In genomic region chr4:92977761-92978160, GRCm38 (mm10) we compare ENCODE assay signal across 36 mouse cellular contexts.
A peak's percentile ranks its signal among the peaks of the same experiment; 100 is the strongest.
DNase-seq lines count a peak whose midpoint lies in the region; ATAC-seq and TF ChIP-seq lines count a peak whose summit lies in the region.
"Had no signal": no experiment of that assay in that cellular context is flagged by ENCODE, and none has a peak within 500 bp of the region (broad histone marks: within the 10 kb centered on the region; RNA-seq: fewer than 3 reads in every experiment).

No protein-coding gene starts in this region.

- WGBS in forebrain, postnatal 0 days: 68% methylated on average over 5 of the region's 5 CpGs
- WGBS in forebrain, embryonic 10.5 days: 89% methylated on average over 5 of the region's 5 CpGs
- WGBS in midbrain, embryonic 14.5 days: 73% methylated on average over 5 of the region's 5 CpGs
- 74% methylated on average over 5 of the region's 5 CpGs for WGBS in midbrain, embryonic 13.5 days
- 58% methylated on average over 5 of the region's 5 CpGs for WGBS in midbrain, postnatal 0 days
- 72% methylated on average over 5 of the region's 5 CpGs for WGBS in intestine, embryonic 15.5 days

- H3K36me3 ChIP-seq in forebrain, postnatal 0 days (ENCODE audit: insufficient read depth): no peaks in the 10 kb centered on the region
- H3K36me3 ChIP-seq in forebrain, embryonic 10.5 days (replicated peaks): no peaks in the 10 kb centered on the region
- H3K36me3 ChIP-seq in midbrain, embryonic 14.5 days (ENCODE audit: control insufficient read depth, insufficient read depth, low read length): no peaks in the 10 kb centered on the region
- no peaks in the 10 kb centered on the region for H3K36me3 ChIP-seq in midbrain, embryonic 13.5 days
- no peaks in the 10 kb centered on the region for H3K36me3 ChIP-seq in midbrain, postnatal 0 days (ENCODE audit: insufficient read depth, low read length)
- no peaks in the 10 kb centered on the region for H3K36me3 ChIP-seq in intestine, embryonic 15.5 days
- H3K36me3 ChIP-seq: embryonic facial prominence, embryonic 10.5 days; embryonic facial prominence, embryonic 15.5 days; kidney, embryonic 15.5 days; limb, embryonic 10.5 days; limb, embryonic 15.5 days; liver, embryonic 13.5 days had no signal

- H3K27ac ChIP-seq in forebrain, postnatal 0 days (ENCODE audit: low read depth, low read length): no peak overlapping the region
- H3K27ac ChIP-seq in forebrain, embryonic 10.5 days: no peak overlapping the region
- no peak overlapping the region for H3K27ac ChIP-seq in midbrain, embryonic 14.5 days (replicated peaks; ENCODE audit: low read depth, low read length)
- no peak overlapping the region for H3K27ac ChIP-seq in midbrain, embryonic 13.5 days
- H3K27ac ChIP-seq in midbrain, postnatal 0 days (ENCODE audit: low read depth, low read length): no peak overlapping the region
- no peak overlapping the region for H3K27ac ChIP-seq in intestine, embryonic 15.5 days
- H3K27ac ChIP-seq: embryonic facial prominence, embryonic 10.5 days; embryonic facial prominence, embryonic 15.5 days; forebrain, embryonic 13.5 days; gastrocnemius, adult 2 months; kidney, embryonic 15.5 days; layer of hippocampus, adult 2 months; left cerebral cortex, adult 2 months; limb, embryonic 10.5 days; limb, embryonic 15.5 days; liver, embryonic 13.5 days; stomach, postnatal 0 days had no signal

- DNase-seq in forebrain, postnatal 0 days: peak; percentile 2
- no peak for DNase-seq in forebrain, embryonic 10.5 days (ENCODE audit: extremely low spot score, low spot score)
- DNase-seq in midbrain, embryonic 14.5 days: peak; percentile 51
- peak; percentile 10 for DNase-seq in brain, adult 2 months (ENCODE audit: low read depth, low spot score)
- DNase-seq in midbrain, postnatal 0 days (ENCODE audit: low spot score): peak; percentile 72
- DNase-seq in left cerebral cortex, adult 9 months (ENCODE audit: low spot score in 2 of 2): no peak
- DNase-seq: adrenal gland, postnatal 14 days; cerebellum, adult 2 months; cerebellum, postnatal 25 days; gastrocnemius, adult 2 months; gastrocnemius, postnatal 36 days; heart, adult 18-20 months; heart, postnatal 36 days; kidney, adult 18-20 months; kidney, postnatal 25 days; liver, embryonic 13.5 days; lung, adult 18-20 months; lung, postnatal 4 days; retina, postnatal 1 day; thymus, adult 18-20 months; thymus, postnatal 25 days had no signal

- H3K4me1 ChIP-seq in forebrain, postnatal 0 days (ENCODE audit: insufficient read depth): no peaks in the 10 kb centered on the region
- H3K4me1 ChIP-seq in forebrain, embryonic 10.5 days: no peaks in the 10 kb centered on the region
- H3K4me1 ChIP-seq in midbrain, embryonic 14.5 days (ENCODE audit: control insufficient read depth, insufficient read depth, low read length): no peaks in the 10 kb centered on the region
- no peaks in the 10 kb centered on the region for H3K4me1 ChIP-seq in midbrain, embryonic 13.5 days (replicated peaks)
- no peaks in the 10 kb centered on the region for H3K4me1 ChIP-seq in midbrain, postnatal 0 days (ENCODE audit: insufficient read depth, low read length)
- H3K4me1 ChIP-seq in intestine, embryonic 15.5 days (replicated peaks): no peaks in the 10 kb centered on the region
- H3K4me1 ChIP-seq: embryonic facial prominence, embryonic 10.5 days; embryonic facial prominence, embryonic 15.5 days; forebrain, embryonic 13.5 days; kidney, embryonic 15.5 days; limb, embryonic 10.5 days; limb, embryonic 15.5 days; liver, embryonic 13.5 days; megakaryocyte, embryonic 14.5 days had no signal

- no peaks in the 10 kb centered on the region for H3K27me3 ChIP-seq in forebrain, postnatal 0 days (ENCODE audit: insufficient read depth, low read length)
- no peaks in the 10 kb centered on the region for H3K27me3 ChIP-seq in forebrain, embryonic 10.5 days (ENCODE audit: poor library complexity, severe bottlenecking)
- H3K27me3 ChIP-seq in midbrain, embryonic 14.5 days (ENCODE audit: control insufficient read depth, insufficient read depth, low read length): no peaks in the 10 kb centered on the region
- no peaks in the 10 kb centered on the region for H3K27me3 ChIP-seq in midbrain, embryonic 13.5 days
- no peaks in the 10 kb centered on the region for H3K27me3 ChIP-seq in midbrain, postnatal 0 days (ENCODE audit: insufficient read depth, low read length)
- no peaks in the 10 kb centered on the region for H3K27me3 ChIP-seq in intestine, embryonic 15.5 days (replicated peaks)
- H3K27me3 ChIP-seq: embryonic facial prominence, embryonic 15.5 days; forebrain, embryonic 13.5 days; kidney, embryonic 15.5 days; limb, embryonic 15.5 days; liver, embryonic 13.5 days; megakaryocyte, embryonic 14.5 days had no signal

- H3K9ac ChIP-seq in forebrain, postnatal 0 days: no peak overlapping the region
- no peak overlapping the region for H3K9ac ChIP-seq in midbrain, embryonic 14.5 days (replicated peaks; ENCODE audit: low read length)
- H3K9ac ChIP-seq in midbrain, embryonic 13.5 days (replicated peaks): no peak overlapping the region
- no peak overlapping the region for H3K9ac ChIP-seq in midbrain, postnatal 0 days (replicated peaks; ENCODE audit: low read length, poor library complexity, severe bottlenecking)
- H3K9ac ChIP-seq in intestine, embryonic 15.5 days: no peak overlapping the region
- H3K9ac ChIP-seq: embryonic facial prominence, embryonic 15.5 days; forebrain, embryonic 13.5 days; kidney, embryonic 15.5 days; limb, embryonic 15.5 days; liver, embryonic 13.5 days had no signal

- no peak for TF ChIP-seq CTCF in forebrain, postnatal 0 days (IDR thresholded peaks at IDR 0.05; ENCODE audit: low read depth)
- TF ChIP-seq CTCF in midbrain, postnatal 0 days (IDR thresholded peaks at IDR 0.05): peak; percentile 24; the same call in 1 of the 2 replicates

- H3K9me3 ChIP-seq in forebrain, postnatal 0 days (ENCODE audit: low read length): no peaks in the 10 kb centered on the region
- no peaks in the 10 kb centered on the region for H3K9me3 ChIP-seq in forebrain, embryonic 10.5 days
- no peaks in the 10 kb centered on the region for H3K9me3 ChIP-seq in midbrain, embryonic 14.5 days (ENCODE audit: control insufficient read depth, low read length)
- H3K9me3 ChIP-seq in midbrain, embryonic 13.5 days: no peaks in the 10 kb centered on the region
- H3K9me3 ChIP-seq in midbrain, postnatal 0 days (ENCODE audit: low read length): no peaks in the 10 kb centered on the region
- no peaks in the 10 kb centered on the region for H3K9me3 ChIP-seq in intestine, embryonic 15.5 days
- H3K9me3 ChIP-seq: embryonic facial prominence, embryonic 10.5 days; embryonic facial prominence, embryonic 15.5 days; forebrain, embryonic 13.5 days; kidney, embryonic 15.5 days; limb, embryonic 10.5 days; limb, embryonic 15.5 days; liver, embryonic 13.5 days; megakaryocyte, embryonic 14.5 days had no signal

- no peak overlapping the region for H3K4me3 ChIP-seq in forebrain, postnatal 0 days (ENCODE audit: low read depth, low read length)
- H3K4me3 ChIP-seq in forebrain, embryonic 10.5 days: no peak overlapping the region
- no peak overlapping the region for H3K4me3 ChIP-seq in midbrain, embryonic 14.5 days (replicated peaks; ENCODE audit: low read depth, low read length)
- no peak overlapping the region for H3K4me3 ChIP-seq in midbrain, embryonic 13.5 days (replicated peaks)
- no peak overlapping the region for H3K4me3 ChIP-seq in midbrain, postnatal 0 days (ENCODE audit: low read depth, low read length)
- no peak overlapping the region for H3K4me3 ChIP-seq in intestine, embryonic 15.5 days (replicated peaks)
- H3K4me3 ChIP-seq: embryonic facial prominence, embryonic 10.5 days; embryonic facial prominence, embryonic 15.5 days; forebrain, embryonic 13.5 days; gastrocnemius, adult 2 months; kidney, embryonic 15.5 days; layer of hippocampus, adult 2 months; left cerebral cortex, adult 2 months; limb, embryonic 10.5 days; limb, embryonic 15.5 days; liver, embryonic 13.5 days; megakaryocyte, embryonic 14.5 days had no signal

- no peak for ATAC-seq in forebrain, postnatal 0 days
- ATAC-seq in midbrain, embryonic 14.5 days (ENCODE audit: low FRiP score, low TSS enrichment): no peak
- ATAC-seq in midbrain, embryonic 13.5 days: no peak
- ATAC-seq in midbrain, postnatal 0 days (ENCODE audit: low FRiP score): no peak
- ATAC-seq in intestine, embryonic 15.5 days: no peak
- ATAC-seq: forebrain, embryonic 13.5 days; inflammation-experienced regulatory T-cells, adult 6 months; lung, postnatal 0 days had no signal

- no peak overlapping the region for H3K4me2 ChIP-seq in forebrain, postnatal 0 days (ENCODE audit: low read depth)
- H3K4me2 ChIP-seq in midbrain, embryonic 14.5 days (ENCODE audit: low read length): no peak overlapping the region
- no peak overlapping the region for H3K4me2 ChIP-seq in midbrain, embryonic 13.5 days (replicated peaks)
- no peak overlapping the region for H3K4me2 ChIP-seq in midbrain, postnatal 0 days (ENCODE audit: low read depth, low read length, poor library complexity, severe bottlenecking)
- no peak overlapping the region for H3K4me2 ChIP-seq in intestine, embryonic 15.5 days (replicated peaks)
- H3K4me2 ChIP-seq: embryonic facial prominence, embryonic 15.5 days; forebrain, embryonic 13.5 days; heart, embryonic 11.5 days; kidney, embryonic 15.5 days; limb, embryonic 15.5 days; liver, embryonic 13.5 days had no signal

Comparison
In these comparisons a context has a peak if more than half of its experiments do, and no peak if none do; other contexts are left out.
1. DNase-seq: peak in forebrain, postnatal 0 days (single experiment), midbrain, embryonic 14.5 days (single experiment), brain, adult 2 months (single experiment) and midbrain, postnatal 0 days (single experiment); none in forebrain, embryonic 10.5 days (single experiment) and left cerebral cortex, adult 9 months (0 of 2).